Comparison of ENCODE assay signal across 9 mouse cellular contexts in the genomic region with DNA sequence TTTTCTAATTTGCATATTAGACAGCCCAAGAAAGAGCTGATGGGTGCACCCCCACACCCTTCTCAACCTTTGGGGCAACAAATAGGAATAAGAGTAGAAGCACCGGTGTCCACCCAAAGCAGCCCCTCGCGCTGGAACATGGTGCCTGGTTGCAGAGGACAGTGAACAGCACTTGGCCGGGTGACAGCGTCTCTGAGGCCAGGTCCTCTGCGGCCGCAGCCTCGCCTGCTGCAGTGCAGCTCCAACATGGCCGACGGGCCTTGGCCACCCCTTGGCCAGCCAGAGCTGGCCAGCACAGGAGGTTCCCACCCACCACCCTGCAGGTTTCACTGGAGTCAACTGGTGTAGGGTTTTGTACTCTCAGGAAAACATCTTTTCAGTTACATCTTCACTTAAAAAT. TPM values are rescaled to one million over a fixed set of nuclear protein-coding genes. Genes with fewer than 3 reads are reported as not detected.
DNase-seq lines count a peak whose midpoint lies in the region; ATAC-seq and TF ChIP-seq lines count a peak whose summit lies in the region.
"Had no signal": no experiment of that assay in that cellular context is flagged by ENCODE, and none has a peak within 500 bp of the region (broad histone marks: within the 10 kb centered on the region; RNA-seq: fewer than 3 reads in every experiment).

No protein-coding gene starts in this region.

- intact Hi-C loops in gastrocnemius, adult 2 months (cut with DNase I): no loop called here

- peak overlapping the region; percentile 98 for H3K4me3 ChIP-seq in gastrocnemius, adult 2 months
- peak overlapping the region; percentile 62 for H3K4me3 ChIP-seq in megakaryocyte, embryonic 14.5 days (replicated peaks)
- H3K4me3 ChIP-seq in heart, embryonic 15.5 days: peak overlapping the region; percentile 19; the same call in 1 of the 2 replicates
- no peak overlapping the region for H3K4me3 ChIP-seq in neural tube, embryonic 15.5 days (replicated peaks)

- TF ChIP-seq CTCF in gastrocnemius, adult 2 months (IDR thresholded peaks at IDR 0.05): no peak

- no peak for ATAC-seq in megakaryocyte, adult 5-6 weeks (ENCODE audit: poor library complexity, severe bottlenecking)
- no peak for ATAC-seq in heart, embryonic 15.5 days (replicated peaks; ENCODE audit: insufficient number of reproducible peaks, insufficient read depth, low FRiP score, low read depth)
- ATAC-seq in neural tube, embryonic 15.5 days (ENCODE audit: low FRiP score): no peak

- peak overlapping the region; percentile 99 for H3K27ac ChIP-seq in gastrocnemius, adult 2 months
- H3K27ac ChIP-seq in heart, embryonic 15.5 days: peak overlapping the region; percentile 55
- H3K27ac ChIP-seq in neural tube, embryonic 15.5 days (replicated peaks): peak overlapping the region; percentile 3; the same call in 1 of the 2 replicates

- H3K9me3 ChIP-seq in megakaryocyte, embryonic 14.5 days: no peaks in the 10 kb centered on the region
- no peaks in the 10 kb centered on the region for H3K9me3 ChIP-seq in heart, embryonic 15.5 days (replicated peaks)
- no peaks in the 10 kb centered on the region for H3K9me3 ChIP-seq in neural tube, embryonic 15.5 days (replicated peaks)

- peaks cover 75% of the 10 kb centered on the region for H3K4me1 ChIP-seq in megakaryocyte, embryonic 14.5 days
- peaks cover 77% of the 10 kb centered on the region for H3K4me1 ChIP-seq in heart, embryonic 15.5 days (replicated peaks)
- peaks cover 74% of the 10 kb centered on the region for H3K4me1 ChIP-seq in neural tube, embryonic 15.5 days

- peak overlapping the region; percentile 13; the same call in 1 of the 2 replicates for H3K9ac ChIP-seq in heart, embryonic 15.5 days
- no peak overlapping the region for H3K9ac ChIP-seq in neural tube, embryonic 15.5 days (replicated peaks)

- no peaks in the 10 kb centered on the region for H3K27me3 ChIP-seq in megakaryocyte, embryonic 14.5 days (replicated peaks)
- H3K27me3 ChIP-seq in heart, embryonic 15.5 days: no peaks in the 10 kb centered on the region
- H3K27me3 ChIP-seq in neural tube, embryonic 15.5 days (replicated peaks): no peaks in the 10 kb centered on the region

- WGBS in heart, embryonic 15.5 days: 59% methylated on average over 10 of the region's 10 CpGs
- WGBS in neural tube, embryonic 15.5 days: 78% methylated on average over 10 of the region's 10 CpGs

- H3K4me2 ChIP-seq in heart, embryonic 15.5 days: peak overlapping the region; percentile 70
- H3K4me2 ChIP-seq in neural tube, embryonic 15.5 days: peak overlapping the region; percentile 78

- peaks cover 68% of the 10 kb centered on the region for H3K36me3 ChIP-seq in megakaryocyte, embryonic 14.5 days (replicated peaks; ENCODE audit: low read length)
- H3K36me3 ChIP-seq in heart, embryonic 15.5 days: peaks cover under 1% of the 10 kb centered on the region; the same call in 1 of the 2 replicates
- no peaks in the 10 kb centered on the region for H3K36me3 ChIP-seq in neural tube, embryonic 15.5 days

- peak; percentile 60 for DNase-seq in gastrocnemius, adult 2 months
- no peak for DNase-seq in gastrocnemius, adult 18-20 months (ENCODE audit: low spot score)
- no peak for DNase-seq in layer of hippocampus, adult 8-10 months (ENCODE audit: low spot score in 2 of 2)
- no peak for DNase-seq in layer of hippocampus, adult 18-20 months (ENCODE audit: low spot score in 2 of 2)
- DNase-seq: kidney, postnatal 10 days had no signal

RNA-seq across cellular contexts. Expression of a gene that starts 12.1 kb away (rescaled TPM):
- 1 to 10 TPM; 1.9 to 3.4 TPM for total RNA-seq in gastrocnemius, adult 2 months (2021)
- 1 to 10 TPM; 1.9 TPM for total RNA-seq in gastrocnemius, adult 18-20 months (2021)
- polyA plus RNA-seq in megakaryocyte, embryonic 14.5 days (2012; ENCODE audit: insufficient read depth, low replicate concordance): 0.57 TPM in 1 of 2 replicates, not detected in the other
- total RNA-seq in megakaryocyte, adult 5-6 weeks (2015): 0.21 TPM in 1 of 2 replicates, not detected in the other
- total RNA-seq in megakaryocyte, adult 5-6 weeks (2017): 1.5 and 3.4 TPM in 2 replicates
- polyA plus RNA-seq in heart, embryonic 15.5 days (2015; fragmentation: Nextera tagmentation; extraction: Ambion mirVana): 17.1 and 32.0 TPM in 2 replicates
- polyA plus RNA-seq in neural tube, embryonic 15.5 days (2015; fragmentation: Nextera tagmentation; extraction: Ambion mirVana): 17.0 and 19.8 TPM in 2 replicates
- total RNA-seq in layer of hippocampus, adult 8-10 months (2022): 1 to 10 TPM; 1.2 to 2.9 (median 1.8) TPM
- 1 to 10 TPM; 3.1 to 3.2 TPM for total RNA-seq in layer of hippocampus, adult 18-20 months (2021)

RNA-seq across cellular contexts. Expression of a gene that starts 50.3 kb away (rescaled TPM):
- total RNA-seq in gastrocnemius, adult 2 months (2021): 1,000 to 10,000 TPM; 1,330 to 1,331 TPM
- 1,000 to 10,000 TPM; 1,321 to 1,349 TPM for total RNA-seq in gastrocnemius, adult 18-20 months (2021)
- 1,157 and 1,276 TPM in 2 replicates for polyA plus RNA-seq in megakaryocyte, embryonic 14.5 days (2012; ENCODE audit: insufficient read depth, low replicate concordance)
- total RNA-seq in megakaryocyte, adult 5-6 weeks (2015): 518 and 554 TPM in 2 replicates
- 238 and 262 TPM in 2 replicates for total RNA-seq in megakaryocyte, adult 5-6 weeks (2017)
- 1,401 and 1,438 TPM in 2 replicates for polyA plus RNA-seq in heart, embryonic 15.5 days (2015; fragmentation: Nextera tagmentation; extraction: Ambion mirVana)
- 1,725 and 1,770 TPM in 2 replicates for polyA plus RNA-seq in neural tube, embryonic 15.5 days (2015; fragmentation: Nextera tagmentation; extraction: Ambion mirVana)
- 1,000 to 10,000 TPM; 1,786 to 1,958 (median 1,837) TPM for total RNA-seq in layer of hippocampus, adult 8-10 months (2022)
- total RNA-seq in layer of hippocampus, adult 18-20 months (2021): 1,000 to 10,000 TPM; 1,915 to 1,929 TPM

Comparison
In these comparisons a context has a peak if more than half of its experiments do, and no peak if none do; other contexts are left out.
1. H3K27ac ChIP-seq: peak in every context shown above with its lines; median percentile 99 in gastrocnemius, adult 2 months; 55 in heart, embryonic 15.5 days; 3 in neural tube, embryonic 15.5 days.